Mouse (Mus musculus): ENCODE data around the gene Avp. TPM values are rescaled to one million over a fixed set of nuclear protein-coding genes. Genes with fewer than 3 reads are reported as not detected.

Avp gene
- total and polyA plus RNA-seq, 2 experiments from 2014 or later, result 0.73 to 0.78 TPM

GRCm38 (mm10) chr2:130598399-130598798, 16.0 kb upstream of the Avp start:
- 62% methylated on average over 3 of the region's 3 CpGs for WGBS
- no peak for DNase-seq (ENCODE audit: low spot score)
- TF ChIP-seq CTCF (IDR thresholded peaks at IDR 0.05; ENCODE audit: low read depth), result no peak
- Histone ChIP-seq H3K27ac (no peak overlapping the region), H3K27me3 (ENCODE audit: insufficient read depth, low read length) (no peaks in the 10 kb centered on the region), H3K9me3 (ENCODE audit: low read length) (no peaks in the 10 kb centered on the region), H3K4me1 (ENCODE audit: insufficient read depth, low read length) (no peaks in the 10 kb centered on the region), H3K4me2 (ENCODE audit: low read depth, low read length) (no peak overlapping the region), H3K4me3 (ENCODE audit: low read length) (no peak overlapping the region), H3K9ac (replicated peaks; ENCODE audit: low read length) (no peak overlapping the region), H3K36me3 (ENCODE audit: insufficient read depth, low read length) (peaks cover 38% of the 10 kb centered on the region)
- no peak for ATAC-seq

GRCm38 (mm10) chr2:130597601-130598010, 15.3 kb upstream of the Avp start:
- ATAC-seq (peak; percentile 53), DNase-seq (ENCODE audit: low spot score) (peak; percentile 76)
- WGBS, result 4% methylated on average over 1 of the region's 1 CpGs
- H3K27me3 ChIP-seq (ENCODE audit: insufficient read depth, low read length), result no peaks in the 10 kb centered on the region
- H3K9me3 ChIP-seq (ENCODE audit: low read length), result no peaks in the 10 kb centered on the region
- no peak overlapping the region for H3K4me2 ChIP-seq (ENCODE audit: low read depth, low read length)
- H3K4me1 ChIP-seq (ENCODE audit: insufficient read depth, low read length), result no peaks in the 10 kb centered on the region
- H3K27ac ChIP-seq, result no peak overlapping the region
- peaks cover 33% of the 10 kb centered on the region for H3K36me3 ChIP-seq (ENCODE audit: insufficient read depth, low read length)
- TF ChIP-seq CTCF (IDR thresholded peaks at IDR 0.05; ENCODE audit: low read depth), result peak; percentile 75
- no peak overlapping the region for H3K4me3 ChIP-seq (ENCODE audit: low read length)
- no peak overlapping the region for H3K9ac ChIP-seq (replicated peaks; ENCODE audit: low read length)

GRCm38 (mm10) chr2:130595596-130595995, 13.2 kb upstream of the Avp start:
- Histone ChIP-seq H3K4me1 (ENCODE audit: insufficient read depth, low read length) (no peaks in the 10 kb centered on the region), H3K9me3 (ENCODE audit: low read length) (no peaks in the 10 kb centered on the region), H3K4me2 (ENCODE audit: low read depth, low read length) (no peak overlapping the region), H3K4me3 (ENCODE audit: low read length) (no peak overlapping the region), H3K36me3 (ENCODE audit: insufficient read depth, low read length) (peaks cover 38% of the 10 kb centered on the region), H3K27ac (no peak overlapping the region), H3K9ac (replicated peaks; ENCODE audit: low read length) (no peak overlapping the region), H3K27me3 (ENCODE audit: insufficient read depth, low read length) (no peaks in the 10 kb centered on the region)
- DNase-seq (ENCODE audit: low spot score) (no peak), ATAC-seq (no peak)
- TF ChIP-seq CTCF (IDR thresholded peaks at IDR 0.05; ENCODE audit: low read depth), result no peak
- 96% methylated on average over 1 of the region's 1 CpGs for WGBS

- Histone ChIP-seq H3K36me3 (ENCODE audit: insufficient read depth, low read length) (peaks cover 24% of the 10 kb centered on the region), H3K9ac (replicated peaks; ENCODE audit: low read length) (no peak overlapping the region), H3K9me3 (ENCODE audit: low read length) (no peaks in the 10 kb centered on the region), H3K4me3 (ENCODE audit: low read length) (no peak overlapping the region), H3K4me2 (ENCODE audit: low read depth, low read length) (no peak overlapping the region), H3K4me1 (ENCODE audit: insufficient read depth, low read length) (no peaks in the 10 kb centered on the region), H3K27ac (no peak overlapping the region), H3K27me3 (ENCODE audit: insufficient read depth, low read length) (no peaks in the 10 kb centered on the region)
- no peak for TF ChIP-seq CTCF (IDR thresholded peaks at IDR 0.05; ENCODE audit: low read depth)
- DNase-seq (ENCODE audit: low spot score) (no peak), ATAC-seq (no peak)
- 88% methylated on average over 2 of the region's 2 CpGs for WGBS
These were observed 8.7 kb upstream of the Avp start for GRCm38 (mm10) chr2:130591016-130591415.

- 91% methylated on average over 2 of the region's 2 CpGs for WGBS
These were observed 7.4 kb upstream of the Avp start for GRCm38 (mm10) chr2:130589761-130590160.

GRCm38 (mm10) chr2:130589157-130589556, 6.8 kb upstream of the Avp start:
- no peak for TF ChIP-seq CTCF (IDR thresholded peaks at IDR 0.05; ENCODE audit: low read depth)
- Histone ChIP-seq H3K4me1 (ENCODE audit: insufficient read depth, low read length) (no peaks in the 10 kb centered on the region), H3K4me2 (ENCODE audit: low read depth, low read length) (no peak overlapping the region), H3K27me3 (ENCODE audit: insufficient read depth, low read length) (no peaks in the 10 kb centered on the region), H3K27ac (no peak overlapping the region), H3K9ac (replicated peaks; ENCODE audit: low read length) (no peak overlapping the region), H3K9me3 (ENCODE audit: low read length) (no peaks in the 10 kb centered on the region), H3K4me3 (ENCODE audit: low read length) (no peak overlapping the region), H3K36me3 (ENCODE audit: insufficient read depth, low read length) (peaks cover 17% of the 10 kb centered on the region)
- no peak for ATAC-seq
- DNase-seq (ENCODE audit: low spot score), result no peak
- 41% methylated on average over 4 of the region's 4 CpGs for WGBS

More at GRCm38 (mm10) chr2:130589761-130590160, 7.4 kb upstream of the Avp start:
- H3K36me3 ChIP-seq (ENCODE audit: insufficient read depth, low read length), result peaks cover 17% of the 10 kb centered on the region
- no peak overlapping the region for H3K9ac ChIP-seq (replicated peaks; ENCODE audit: low read length)
- TF ChIP-seq CTCF (IDR thresholded peaks at IDR 0.05; ENCODE audit: low read depth), result no peak
- no peaks in the 10 kb centered on the region for H3K4me1 ChIP-seq (ENCODE audit: insufficient read depth, low read length)
- H3K27ac ChIP-seq, result no peak overlapping the region
- no peak overlapping the region for H3K4me3 ChIP-seq (ENCODE audit: low read length)
- H3K4me2 ChIP-seq (ENCODE audit: low read depth, low read length), result no peak overlapping the region
- no peaks in the 10 kb centered on the region for H3K27me3 ChIP-seq (ENCODE audit: insufficient read depth, low read length)
- ATAC-seq (no peak), DNase-seq (ENCODE audit: low spot score) (no peak)
- H3K9me3 ChIP-seq (ENCODE audit: low read length), result no peaks in the 10 kb centered on the region

GRCm38 (mm10) chr2:130588373-130588772, 6.0 kb upstream of the Avp start:
- no peaks in the 10 kb centered on the region for H3K4me1 ChIP-seq (ENCODE audit: insufficient read depth, low read length)
- H3K4me2 ChIP-seq (ENCODE audit: low read depth, low read length), result no peak overlapping the region
- H3K9ac ChIP-seq (replicated peaks; ENCODE audit: low read length), result no peak overlapping the region
- peaks cover 17% of the 10 kb centered on the region for H3K36me3 ChIP-seq (ENCODE audit: insufficient read depth, low read length)
- H3K9me3 ChIP-seq (ENCODE audit: low read length), result no peaks in the 10 kb centered on the region
- no peak for ATAC-seq
- TF ChIP-seq CTCF (IDR thresholded peaks at IDR 0.05; ENCODE audit: low read depth), result no peak
- no peak overlapping the region for H3K27ac ChIP-seq
- H3K4me3 ChIP-seq (ENCODE audit: low read length), result no peak overlapping the region
- no peaks in the 10 kb centered on the region for H3K27me3 ChIP-seq (ENCODE audit: insufficient read depth, low read length)
- DNase-seq (ENCODE audit: low spot score), result no peak
- 80% methylated on average over 2 of the region's 2 CpGs for WGBS
